Mouse (Mus musculus) heart, adult 8-10 months (tissue): Measurements from ENCODE around the gene Stbd1. TPM values are rescaled to one million over a fixed set of nuclear protein-coding genes. Genes with fewer than 3 reads are reported as not detected.

Experiments
- DNase-seq: peaks from one replicate; pipeline ENCODE4 v3.0.0; 2022; ENCODE audit warnings: low spot score
- total RNA-seq, 4 experiments: library from RNA; stranded (reverse); gene quantifications; 2 replicates each; pipeline ENCODE4 v1.2.4; 2022

Stbd1 gene
- total RNA-seq, 4 experiments from 2014 or later: 0.87 to 2.1 (median 1.4) TPM

DNA sequence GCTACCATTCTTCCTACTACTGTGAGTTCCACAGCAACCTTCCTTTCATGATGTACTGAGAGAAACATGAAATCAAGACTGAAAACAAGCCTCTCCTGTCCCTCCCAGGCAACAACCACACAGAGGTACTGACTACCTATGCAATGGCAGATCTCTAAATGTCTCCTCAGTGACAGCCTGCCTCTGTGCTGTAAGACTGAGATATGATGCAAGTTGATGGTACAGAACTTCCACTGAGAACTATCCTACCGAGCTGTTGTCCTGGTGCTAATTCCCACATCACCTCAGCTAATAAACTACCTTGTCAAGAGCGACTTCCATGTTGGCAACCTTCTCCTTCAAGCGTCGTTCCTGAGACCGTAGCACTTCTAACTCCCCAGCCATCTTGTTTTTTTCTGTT is 33.0 kb downstream of the Stbd1 start:
- no peak for DNase-seq

DNA sequence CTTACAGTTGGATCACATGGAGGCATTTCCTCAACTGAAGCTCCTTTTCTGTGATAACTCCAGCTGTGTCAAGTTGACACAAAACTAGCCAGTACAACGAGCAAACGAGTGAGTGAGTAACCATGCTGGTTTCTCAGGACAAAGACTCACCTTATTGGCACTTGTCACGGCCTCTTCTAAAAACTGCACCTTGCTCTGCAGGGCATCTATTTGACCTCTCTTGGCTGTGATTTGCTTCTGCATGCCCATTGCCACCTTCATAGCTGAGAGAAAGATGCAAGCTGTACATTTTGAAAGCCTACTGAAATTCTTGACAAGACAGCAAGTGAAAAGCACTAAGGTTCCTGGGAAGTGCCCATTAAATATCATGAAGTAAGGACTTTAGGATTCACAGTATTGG is 38.0 kb downstream of the Stbd1 start:
- no peak for DNase-seq

Other genes starting within 250 kb of the Stbd1 start
- 10 to 100 TPM; 12.1 to 18.4 (median 16.2) TPM for gene Nup54, start 167.8 kb upstream of the Stbd1 start, total RNA-seq
- gene Scarb2, start 96.2 kb upstream of the Stbd1 start, total RNA-seq: 10 to 100 TPM; 84.5 to 87.7 (median 86.8) TPM
- not detected for gene Fam47e, start 48.0 kb upstream of the Stbd1 start, total RNA-seq
- gene Ccdc158, start 72.2 kb downstream of the Stbd1 start, total RNA-seq: under 1 TPM in 2 of 4 experiments, not detected in 2; 0.06 to 0.09 TPM
- gene Shroom3, start 80.4 kb downstream of the Stbd1 start, total RNA-seq: 10 to 100 TPM; 38.0 to 42.8 (median 40.7) TPM